Mouse (Mus musculus): ENCODE results near the gene Wdcp. TPM values are rescaled to one million over a fixed set of nuclear protein-coding genes. Genes with fewer than 3 reads are reported as not detected.
A peak's percentile ranks its signal among the peaks of the same experiment; 100 is the strongest.

Gene Wdcp
- polyA plus RNA-seq, 1 experiment from 2014 or later = 8.4 TPM

GRCm38 (mm10) chr12:4872983-4873477 lies 29.9 kb downstream of the Wdcp start:
- Histone ChIP-seq H3K36me3 (replicated peaks; ENCODE audit: insufficient read depth, low read length) (peaks cover 7% of the 10 kb centered on the region; the same call in 1 of the 2 replicates), H3K9me3 (ENCODE audit: low read length) (no peaks in the 10 kb centered on the region), H3K4me2 (ENCODE audit: low read depth, low read length) (peak overlapping the region; percentile 75), H3K27me3 (ENCODE audit: insufficient read depth, low read length) (no peaks in the 10 kb centered on the region), H3K4me1 (ENCODE audit: insufficient read depth) (peaks cover 18% of the 10 kb centered on the region), H3K27ac (ENCODE audit: low read depth) (peak overlapping the region; percentile 91), H3K9ac (replicated peaks) (peak overlapping the region; percentile 77), H3K4me3 (ENCODE audit: low read depth, low read length) (peak overlapping the region; percentile 62)
- no peak for DNase-seq
- TF ChIP-seq EP300 (IDR thresholded peaks at IDR 0.05; ENCODE audit: low read depth) (peak; percentile 99), CTCF (IDR thresholded peaks at IDR 0.05; ENCODE audit: low read depth) (no peak)
- WGBS (ENCODE audit: insufficient replicate concordance) = 51% methylated on average over 5 of the region's 5 CpGs
- peak; percentile 85 for ATAC-seq

DNA sequence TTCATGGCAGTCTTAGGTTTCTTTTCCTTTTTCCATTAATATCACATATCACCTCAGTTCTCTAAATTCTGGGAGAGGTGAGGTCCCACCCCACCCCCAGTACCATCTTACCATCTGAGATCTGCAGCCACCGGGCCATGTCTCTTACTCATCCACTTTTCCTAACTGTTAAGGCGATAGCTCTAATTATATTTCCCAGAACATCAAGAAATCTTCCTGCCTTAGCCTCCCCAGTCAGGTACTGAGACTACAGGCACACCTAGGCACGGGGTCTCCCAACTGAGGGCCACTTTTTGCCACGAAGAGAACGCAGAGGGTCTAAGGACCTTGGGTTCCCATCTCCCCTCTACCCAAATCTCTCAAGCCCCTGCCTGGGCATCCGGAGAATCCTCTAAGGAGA lies 30.4 kb downstream of the Wdcp start:
- TF ChIP-seq CTCF (IDR thresholded peaks at IDR 0.05; ENCODE audit: low read depth) = no peak
- TF ChIP-seq EP300 (IDR thresholded peaks at IDR 0.05; ENCODE audit: low read depth) = no peak
- ATAC-seq = no peak
- H3K9ac ChIP-seq (replicated peaks) = peak overlapping the region; percentile 77

GRCm38 (mm10) chr12:4874161-4874927 lies 31.2 kb downstream of the Wdcp start, which contains the start of gene Mfsd2b:
Gene Mfsd2b, minus strand, starts transcription at chr12:4874359.
- H3K27me3 ChIP-seq (ENCODE audit: insufficient read depth, low read length) = no peaks in the 10 kb centered on the region
- 0 out of 2 replicates have a peak, but pooled peaks have one; percentile 7 for TF ChIP-seq EP300 (IDR thresholded peaks at IDR 0.05; ENCODE audit: low read depth)
- TF ChIP-seq CTCF (IDR thresholded peaks at IDR 0.05; ENCODE audit: low read depth) = peak; percentile 7; the same call in 1 of the 2 replicates
- peak within 1 kb of the TSS; percentile 77 for H3K9ac ChIP-seq (replicated peaks)
- no peaks in the 10 kb centered on the region for H3K9me3 ChIP-seq (ENCODE audit: low read length)
- peaks cover 7% of the 10 kb centered on the region for H3K36me3 ChIP-seq (replicated peaks; ENCODE audit: insufficient read depth, low read length)
- ATAC-seq (peak; percentile 76), DNase-seq (peak; percentile 90)
- H3K27ac ChIP-seq (ENCODE audit: low read depth) = peak within 1 kb of the TSS; percentile 91
- peaks cover 18% of the 10 kb centered on the region for H3K4me1 ChIP-seq (ENCODE audit: insufficient read depth)
- H3K4me2 ChIP-seq (ENCODE audit: low read depth, low read length) = peak within 1 kb of the TSS; percentile 75
- 2% methylated on average over 24 of the region's 24 CpGs for WGBS (ENCODE audit: insufficient replicate concordance)
- H3K4me3 ChIP-seq (ENCODE audit: low read depth, low read length) = peak within 1 kb of the TSS; percentile 62

More for the DNA sequence above, 30.4 kb downstream of the Wdcp start:
- WGBS (ENCODE audit: insufficient replicate concordance) = 37% methylated on average over 6 of the region's 6 CpGs
- no peaks in the 10 kb centered on the region for H3K9me3 ChIP-seq (ENCODE audit: low read length)
- no peaks in the 10 kb centered on the region for H3K27me3 ChIP-seq (ENCODE audit: insufficient read depth, low read length)
- peaks cover 18% of the 10 kb centered on the region for H3K4me1 ChIP-seq (ENCODE audit: insufficient read depth)
- H3K27ac ChIP-seq (ENCODE audit: low read depth) = peak overlapping the region; percentile 91
- no peak for DNase-seq
- peaks cover 6% of the 10 kb centered on the region; the same call in 1 of the 2 replicates for H3K36me3 ChIP-seq (replicated peaks; ENCODE audit: insufficient read depth, low read length)
- peak overlapping the region; percentile 75 for H3K4me2 ChIP-seq (ENCODE audit: low read depth, low read length)
- peak overlapping the region; percentile 62 for H3K4me3 ChIP-seq (ENCODE audit: low read depth, low read length)

DNA sequence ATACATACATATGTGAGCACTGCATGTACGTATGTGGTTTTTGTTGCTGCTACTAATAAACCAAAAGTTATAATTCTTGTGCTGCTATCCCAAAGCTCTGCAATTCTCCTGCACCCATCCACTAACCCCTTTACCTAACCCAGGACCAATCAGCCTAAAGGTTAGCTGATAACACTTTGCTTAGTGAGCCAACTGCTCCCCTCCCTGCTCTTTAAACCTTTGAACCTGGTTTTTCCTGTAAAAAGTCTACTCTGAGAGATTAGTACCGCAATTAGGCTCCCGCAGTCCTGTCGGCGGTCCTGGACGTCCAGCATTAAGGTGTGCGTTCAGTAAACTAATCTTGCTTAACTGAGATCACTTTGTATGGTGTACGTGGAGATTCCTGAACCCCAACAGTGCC lies 32.5 kb downstream of the Wdcp start:
- H3K4me3 ChIP-seq (ENCODE audit: low read depth, low read length) = no peak overlapping the region
- H3K27ac ChIP-seq (ENCODE audit: low read depth) = no peak overlapping the region
- no peak overlapping the region for H3K4me2 ChIP-seq (ENCODE audit: low read depth, low read length)
- ATAC-seq (no peak), DNase-seq (no peak)
- no peak overlapping the region for H3K9ac ChIP-seq (replicated peaks)
- no peaks in the 10 kb centered on the region for H3K27me3 ChIP-seq (ENCODE audit: insufficient read depth, low read length)
- peaks cover 8% of the 10 kb centered on the region for H3K36me3 ChIP-seq (replicated peaks; ENCODE audit: insufficient read depth, low read length)
- no peaks in the 10 kb centered on the region for H3K9me3 ChIP-seq (ENCODE audit: low read length)
- H3K4me1 ChIP-seq (ENCODE audit: insufficient read depth) = peaks cover 18% of the 10 kb centered on the region
- 60% methylated on average over 8 of the region's 8 CpGs for WGBS (ENCODE audit: insufficient replicate concordance)
- TF ChIP-seq EP300 (IDR thresholded peaks at IDR 0.05; ENCODE audit: low read depth) = no peak
- TF ChIP-seq CTCF (IDR thresholded peaks at IDR 0.05; ENCODE audit: low read depth) = no peak

GRCm38 (mm10) chr12:4878296-4878783 lies 35.2 kb downstream of the Wdcp start:
- WGBS (ENCODE audit: insufficient replicate concordance) = 64% methylated on average over 9 of the region's 9 CpGs
- ATAC-seq (no peak), DNase-seq (no peak)
- Histone ChIP-seq H3K4me2 (ENCODE audit: low read depth, low read length) (no peak overlapping the region), H3K9me3 (ENCODE audit: low read length) (no peaks in the 10 kb centered on the region), H3K4me1 (ENCODE audit: insufficient read depth) (peaks cover 18% of the 10 kb centered on the region), H3K36me3 (replicated peaks; ENCODE audit: insufficient read depth, low read length) (peaks cover 27% of the 10 kb centered on the region), H3K27me3 (ENCODE audit: insufficient read depth, low read length) (no peaks in the 10 kb centered on the region), H3K27ac (ENCODE audit: low read depth) (no peak overlapping the region), H3K9ac (replicated peaks) (no peak overlapping the region), H3K4me3 (ENCODE audit: low read depth, low read length) (no peak overlapping the region)
- TF ChIP-seq EP300 (IDR thresholded peaks at IDR 0.05; ENCODE audit: low read depth) (peak; percentile 26; the same call in 1 of the 2 replicates), CTCF (IDR thresholded peaks at IDR 0.05; ENCODE audit: low read depth) (no peak)

GRCm38 (mm10) chr12:4879048-4879447 lies 35.9 kb downstream of the Wdcp start:
- H3K4me2 ChIP-seq (ENCODE audit: low read depth, low read length) = no peak overlapping the region
- DNase-seq (no peak), ATAC-seq (no peak)
- peaks cover 16% of the 10 kb centered on the region for H3K4me1 ChIP-seq (ENCODE audit: insufficient read depth)
- H3K36me3 ChIP-seq (replicated peaks; ENCODE audit: insufficient read depth, low read length) = peaks cover 27% of the 10 kb centered on the region
- no peaks in the 10 kb centered on the region for H3K9me3 ChIP-seq (ENCODE audit: low read length)
- no peaks in the 10 kb centered on the region for H3K27me3 ChIP-seq (ENCODE audit: insufficient read depth, low read length)
- TF ChIP-seq CTCF (IDR thresholded peaks at IDR 0.05; ENCODE audit: low read depth) (peak; percentile 57), EP300 (IDR thresholded peaks at IDR 0.05; ENCODE audit: low read depth) (no peak)
- no peak overlapping the region for H3K9ac ChIP-seq (replicated peaks)
- H3K27ac ChIP-seq (ENCODE audit: low read depth) = no peak overlapping the region
- H3K4me3 ChIP-seq (ENCODE audit: low read depth, low read length) = no peak overlapping the region
- 89% methylated on average over 5 of the region's 5 CpGs for WGBS (ENCODE audit: insufficient replicate concordance)
